ENCODE assay signal across 8 mouse cellular contexts in the genomic region with DNA sequence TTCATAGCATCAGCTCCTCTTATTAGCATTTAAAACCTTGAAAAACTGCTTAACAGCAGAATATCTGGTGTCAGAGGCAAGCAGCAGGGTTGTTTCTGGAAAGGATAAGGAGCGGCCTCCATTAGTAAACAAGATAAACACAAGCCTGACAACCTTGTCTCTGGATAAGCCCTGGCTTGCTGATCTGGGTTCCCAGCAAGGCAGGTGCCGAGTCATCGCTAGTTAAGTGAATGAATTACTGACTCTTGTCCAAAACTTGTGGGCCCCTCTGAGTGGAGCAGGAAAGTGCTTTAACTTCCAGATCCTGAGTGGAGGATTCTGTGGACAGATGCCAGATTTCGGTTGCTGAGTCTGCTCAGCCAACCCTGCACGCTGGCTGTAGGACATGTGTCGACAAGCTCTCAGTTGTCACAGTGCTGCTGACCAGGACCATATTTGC.
A peak's percentile ranks its signal among the peaks of the same experiment; 100 is the strongest.
DNase-seq lines count a peak whose midpoint lies in the region; ATAC-seq and TF ChIP-seq lines count a peak whose summit lies in the region.

No protein-coding gene starts in this region.

- peaks cover 10% of the 10 kb centered on the region for H3K4me1 ChIP-seq in heart, adult 2 months (ENCODE audit: control insufficient read depth, insufficient read depth, low read length)

- no peaks in the 10 kb centered on the region for H3K79me2 ChIP-seq in heart, adult 2 months (replicated peaks; ENCODE audit: control insufficient read depth, insufficient read depth, low read length)

- no peak for TF ChIP-seq EP300 in heart, adult 2 months (IDR thresholded peaks at IDR 0.05; ENCODE audit: insufficient read depth, low read depth, low read length)

- no peak for TF ChIP-seq POLR2A in heart, adult 2 months (IDR thresholded peaks at IDR 0.05; ENCODE audit: insufficient read depth, low read depth, low read length)

- TF ChIP-seq CTCF in heart, adult 2 months (IDR thresholded peaks at IDR 0.05) = no peak

- H3K9ac ChIP-seq in heart, adult 2 months (ENCODE audit: low read depth, low read length) = no peak overlapping the region

- 14% methylated on average over 6 of the region's 6 CpGs for whole genome bisulfite sequencing in heart, adult 2 months

- no peaks in the 10 kb centered on the region for H3K27me3 ChIP-seq in heart, adult 2 months (ENCODE audit: control insufficient read depth, insufficient read depth, low read length)

- peak; percentile 14 for DNase-seq in right cerebral cortex, adult 18-20 months
- DNase-seq in right cerebral cortex, postnatal 14 days = no peak
- DNase-seq in heart, adult 2 months = peak in 1 of 2 experiments; percentile 38
- peak; percentile 46 to 60 for DNase-seq in kidney, postnatal 36 days
- no peak for DNase-seq in testis, postnatal 10 days (ENCODE audit: low spot score)
- no peak for DNase-seq in gastrocnemius, postnatal 10 days

- H3K4me3 ChIP-seq in heart, adult 2 months = no peak overlapping the region

- 0 out of 2 replicates have a peak, but pooled peaks have one; percentile 25 for ATAC-seq in megakaryocyte, adult 5-6 weeks (ENCODE audit: poor library complexity, severe bottlenecking)
- no peak for ATAC-seq in monocyte, adult 5-6 weeks (replicated peaks; ENCODE audit: insufficient number of reproducible peaks, low FRiP score, low TSS enrichment, poor library complexity, severe bottlenecking)

- peak overlapping the region; percentile 66 for H3K27ac ChIP-seq in heart, adult 2 months

- H3K36me3 ChIP-seq in heart, adult 2 months (ENCODE audit: control insufficient read depth, insufficient read depth, low read length) = no peaks in the 10 kb centered on the region

- intact Hi-C loops in heart, adult 2 months (cut with DNase I) = loop anchor here (5.0 kb wide), 2 partner anchors 106 to 321 kb away; a partner anchor contains a TSS

Comparison
In these comparisons a context has a peak if more than half of its experiments do, and no peak if none do; other contexts are left out.
1. DNase-seq: peak in right cerebral cortex, adult 18-20 months (single experiment) and kidney, postnatal 36 days (2 of 2); none in right cerebral cortex, postnatal 14 days (single experiment), testis, postnatal 10 days (single experiment) and gastrocnemius, postnatal 10 days (single experiment).